Mouse (Mus musculus): ENCODE results near the gene Srgap2. TPM values are rescaled to one million over a fixed set of nuclear protein-coding genes. Genes with fewer than 3 reads are reported as not detected.

The Srgap2 gene
- total RNA-seq, 2 experiments from 2014 or later = 12.0 to 40.9 TPM

GRCm38 (mm10) chr1:131347708-131348107, 179.4 kb downstream of the Srgap2 start:
- no peak for ATAC-seq (replicated peaks; ENCODE audit: poor library complexity)

- no peak for ATAC-seq (replicated peaks; ENCODE audit: poor library complexity)
Observed at GRCm38 (mm10) chr1:131346916-131347555, 180.1 kb downstream of the Srgap2 start.

GRCm38 (mm10) chr1:131345422-131346419, 181.4 kb downstream of the Srgap2 start:
- ATAC-seq (replicated peaks; ENCODE audit: poor library complexity) = no peak

GRCm38 (mm10) chr1:131344691-131345090, 182.5 kb downstream of the Srgap2 start:
- no peak for ATAC-seq (replicated peaks; ENCODE audit: poor library complexity)

- no peak for ATAC-seq (replicated peaks; ENCODE audit: poor library complexity)
Observed at GRCm38 (mm10) chr1:131336017-131336416, 191.1 kb downstream of the Srgap2 start.

- ATAC-seq (replicated peaks; ENCODE audit: poor library complexity) = no peak
Observed at GRCm38 (mm10) chr1:131335604-131336003, 191.5 kb downstream of the Srgap2 start.

GRCm38 (mm10) chr1:131331180-131331579, 196.0 kb downstream of the Srgap2 start:
- ATAC-seq (replicated peaks; ENCODE audit: poor library complexity) = no peak

GRCm38 (mm10) chr1:131329093-131329492, 198.1 kb downstream of the Srgap2 start:
- peak; percentile 65; the same call in 1 of the 2 replicates for ATAC-seq (replicated peaks; ENCODE audit: poor library complexity)

- ATAC-seq (replicated peaks; ENCODE audit: poor library complexity) = no peak
Observed at GRCm38 (mm10) chr1:131327167-131327566, 200.0 kb downstream of the Srgap2 start.

GRCm38 (mm10) chr1:131324816-131325463, 202.2 kb downstream of the Srgap2 start:
- 0 out of 2 replicates have a peak, but pooled peaks have one; percentile 31 for ATAC-seq (replicated peaks; ENCODE audit: poor library complexity)

GRCm38 (mm10) chr1:131319598-131320330, 207.4 kb downstream of the Srgap2 start:
- no peak for ATAC-seq (replicated peaks; ENCODE audit: poor library complexity)

- peak; percentile 34; the same call in 1 of the 2 replicates for ATAC-seq (replicated peaks; ENCODE audit: poor library complexity)
Observed at GRCm38 (mm10) chr1:131318397-131318796, 208.8 kb downstream of the Srgap2 start.

GRCm38 (mm10) chr1:131317625-131318024, 209.5 kb downstream of the Srgap2 start:
- ATAC-seq (replicated peaks; ENCODE audit: poor library complexity) = no peak

GRCm38 (mm10) chr1:131311284-131311683, 215.9 kb downstream of the Srgap2 start:
- no peak for ATAC-seq (replicated peaks; ENCODE audit: poor library complexity)

- ATAC-seq (replicated peaks; ENCODE audit: poor library complexity) = no peak
Observed at GRCm38 (mm10) chr1:131310237-131310818, 216.8 kb downstream of the Srgap2 start.

- no peak for ATAC-seq (replicated peaks; ENCODE audit: poor library complexity)
Observed at GRCm38 (mm10) chr1:131300750-131301149, 226.4 kb downstream of the Srgap2 start.

- ATAC-seq (replicated peaks; ENCODE audit: poor library complexity) = no peak
Observed at GRCm38 (mm10) chr1:131299788-131300187, 227.4 kb downstream of the Srgap2 start.

- no peak for ATAC-seq (replicated peaks; ENCODE audit: poor library complexity)
Observed at GRCm38 (mm10) chr1:131299240-131299639, 227.9 kb downstream of the Srgap2 start.

GRCm38 (mm10) chr1:131298171-131298570, 229.0 kb downstream of the Srgap2 start:
- ATAC-seq (replicated peaks; ENCODE audit: poor library complexity) = no peak

- no peak for ATAC-seq (replicated peaks; ENCODE audit: poor library complexity)
Observed at GRCm38 (mm10) chr1:131296726-131297125, 230.4 kb downstream of the Srgap2 start.

All from megakaryocyte progenitor cell, adult 5-6 weeks (primary cell).